Mouse (Mus musculus) limb, embryonic 14.5 days (tissue): ENCODE results near the gene Gm17606. TPM values are rescaled to one million over a fixed set of nuclear protein-coding genes. Genes with fewer than 3 reads are reported as not detected.

ENCODE experiments used
- ATAC-seq: fragments of 200-750 bp; cut with Nextera tagmentation; 2 replicates; pipeline ENCODE4 v1.8.0; 2017; ENCODE audit warnings: low read depth, moderate number of reproducible peaks, moderate TSS enrichment; ENCODE audit not compliant: low FRiP score
- DNase-seq: peaks from one replicate; pipeline ENCODE4 v3.0.0-alpha.2; 2015; ENCODE audit warnings: low spot score
- H3K27ac ChIP-seq: fragments of 300-500 bp; sonication (generic); replicated peaks from 2 replicates; pipeline ENCODE4 v1.5.1; 2014; ENCODE audit warnings: low read depth, mild to moderate bottlenecking, low read length, moderate library complexity, mixed read lengths
- H3K27me3 ChIP-seq: fragments of 300-500 bp; sonication (generic); 2 replicates; pipeline ENCODE4 v1.6.1; 2014; ENCODE audit warnings: low read length, mixed read lengths; ENCODE audit not compliant: control insufficient read depth, insufficient read depth
- H3K36me3 ChIP-seq: fragments of 300-500 bp; sonication (generic); 2 replicates; pipeline ENCODE4 v1.6.1; 2014; ENCODE audit warnings: mild to moderate bottlenecking, low read length, moderate library complexity, mixed read lengths; ENCODE audit not compliant: control insufficient read depth, insufficient read depth
- H3K4me1 ChIP-seq: fragments of 300-500 bp; sonication (generic); 2 replicates; pipeline ENCODE4 v1.6.1; 2014; ENCODE audit warnings: antibody characterized with exemption, low read length, mixed read lengths; ENCODE audit not compliant: control insufficient read depth, insufficient read depth
- H3K4me2 ChIP-seq: fragments of 300-500 bp; sonication (generic); replicated peaks from 2 replicates; pipeline ENCODE4 v1.6.1; 2014; ENCODE audit warnings: low read depth, mild to moderate bottlenecking, low read length, moderate library complexity; ENCODE audit not compliant: severe bottlenecking
- H3K4me3 ChIP-seq: fragments of 300-500 bp; sonication (generic); replicated peaks from 2 replicates; pipeline ENCODE4 v1.5.1; 2014; ENCODE audit warnings: low read length
- H3K9ac ChIP-seq: fragments of 300-500 bp; sonication (generic); 2 replicates; pipeline ENCODE4 v1.6.1; 2014; ENCODE audit warnings: mild to moderate bottlenecking, low read depth, low read length, moderate library complexity; ENCODE audit not compliant: severe bottlenecking
- H3K9me3 ChIP-seq: fragments of 300-500 bp; sonication (generic); 2 replicates; pipeline ENCODE4 v1.6.1; 2016; ENCODE audit warnings: low read length; ENCODE audit not compliant: control insufficient read depth
- POLR2A ChIP-seq: fragments of 200-500 bp; IDR thresholded peaks from 2 replicates; pipeline ENCODE4 v1.8.0; 2012; ENCODE audit warnings: inconsistent platforms, mild to moderate bottlenecking, moderate library complexity, borderline replicate concordance; ENCODE audit not compliant: insufficient read depth, insufficient read length; ENCODE audit errors: extremely low read depth
- WGBS: fragments of 180-500 bp; shearing (Covaris S2); extraction: QIAGEN DNeasy Blood & Tissue Kit; methylation state at CpG from one replicate; pipeline ENCODE4 v1.1.7; 2014; 5-methylcytosine and 5-hydroxymethylcytosine counted together
- polyA plus RNA-seq, 2 experiments: library from polyadenylated mRNA; depleted of rRNA in 1 of 2; stranded (reverse) in 1 of 2; unstranded in 1 of 2; fragments of >200 nt; fragmentation: Nextera tagmentation in 1 of 2; extraction: Ambion mirVana in 1 of 2; gene quantifications; 2 replicates each; pipeline versions ENCODE4 v1.2.1 to v1.2.3; 2012 to 2014

The Gm17606 gene
- polyA plus RNA-seq, 2 experiments, result not detected

DNA sequence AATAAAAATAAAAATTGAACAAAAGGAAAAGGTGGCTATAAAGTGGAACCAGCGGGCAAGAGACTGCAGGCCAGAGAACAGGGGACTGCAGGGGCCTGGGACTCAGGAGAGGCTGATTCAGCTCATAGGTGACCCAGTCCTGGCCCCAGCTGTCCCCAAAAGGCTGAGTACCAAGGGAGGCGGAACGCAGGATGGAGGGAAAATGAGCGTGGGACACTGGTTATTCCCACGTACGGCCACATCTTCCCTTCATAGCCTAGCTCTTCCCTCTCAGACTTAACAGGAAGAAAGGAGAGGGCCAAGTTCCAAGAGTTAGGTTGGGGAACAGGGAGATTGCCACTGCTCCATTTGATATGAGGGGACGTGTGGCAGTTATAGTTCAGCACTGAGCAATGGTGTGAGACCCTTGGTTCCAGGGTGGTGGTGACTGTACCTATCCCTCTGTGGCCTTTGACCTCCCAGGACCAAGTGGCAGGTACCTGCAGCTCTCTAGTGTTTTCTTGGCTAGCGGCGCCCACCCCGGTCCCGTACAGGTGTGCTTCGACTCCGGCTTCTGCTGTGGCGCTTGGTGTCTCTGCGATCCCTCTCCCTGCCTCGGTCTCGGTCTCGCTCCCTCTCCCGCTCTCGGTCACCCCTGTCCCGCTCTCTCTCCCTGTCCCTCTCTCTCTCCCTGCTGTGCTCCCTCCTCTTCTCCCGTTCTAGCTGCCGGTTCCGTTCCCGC, 1.6 kb downstream of the Gm17606 start:
- TF ChIP-seq POLR2A, result no peak
- no peak for DNase-seq

DNA sequence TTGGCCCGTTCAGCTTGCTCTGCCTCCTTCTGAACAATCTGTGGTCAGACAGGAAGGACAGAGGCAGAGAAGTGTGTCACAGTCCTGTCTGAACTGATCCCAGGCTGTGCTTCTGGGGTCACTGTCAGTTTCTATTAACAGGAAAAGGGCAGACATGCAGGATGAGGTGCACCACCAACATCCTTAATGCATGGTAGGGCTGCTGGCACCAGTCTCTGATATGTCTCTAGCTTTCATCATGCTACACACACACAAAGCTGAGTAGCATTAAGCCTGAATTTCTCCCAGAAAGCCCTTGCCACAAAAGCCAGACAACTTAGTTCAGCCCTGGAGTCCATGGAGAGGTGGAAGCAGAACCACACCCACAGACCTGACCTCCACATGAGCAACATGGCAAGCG, 2.3 kb downstream of the Gm17606 start:
- no peak for TF ChIP-seq POLR2A
- WGBS, result 95% methylated on average over 2 of the region's 2 CpGs

More for the DNA sequence above, 1.6 kb downstream of the Gm17606 start:
- Histone ChIP-seq H3K4me1 (peaks cover 10% of the 10 kb centered on the region), H3K9me3 (no peaks in the 10 kb centered on the region), H3K27me3 (no peaks in the 10 kb centered on the region), H3K9ac (no peak overlapping the region), H3K27ac (no peak overlapping the region), H3K4me2 (no peak overlapping the region), H3K36me3 (peaks cover 65% of the 10 kb centered on the region), H3K4me3 (no peak overlapping the region)
- 81% methylated on average over 24 of the region's 25 CpGs for WGBS
- no peak for ATAC-seq

DNA sequence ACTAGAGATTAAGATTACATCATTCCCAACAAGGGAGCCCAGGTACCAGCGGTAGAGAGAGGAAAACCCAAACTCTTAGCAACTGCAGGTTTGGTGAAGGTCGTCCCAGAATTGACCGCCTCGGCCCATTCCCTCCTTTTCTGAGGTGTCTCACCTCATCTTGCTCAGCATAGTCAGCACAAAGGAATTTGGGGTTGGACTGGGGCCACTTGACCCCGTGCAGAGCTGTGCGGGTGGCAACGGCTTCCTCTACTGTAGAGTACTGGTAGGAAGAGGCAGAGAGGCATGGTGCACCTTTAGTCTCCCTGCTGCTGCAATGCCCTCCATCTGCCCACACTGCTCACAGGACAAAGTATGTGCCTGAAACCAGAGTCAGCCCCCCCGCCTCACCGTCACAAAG, 3.5 kb downstream of the Gm17606 start:
- H3K4me2 ChIP-seq, result no peak overlapping the region
- DNase-seq, result no peak
- ATAC-seq, result no peak
- H3K4me3 ChIP-seq, result no peak overlapping the region
- TF ChIP-seq POLR2A, result no peak
- peaks cover 10% of the 10 kb centered on the region for H3K4me1 ChIP-seq
- H3K9ac ChIP-seq, result no peak overlapping the region
- no peak overlapping the region for H3K27ac ChIP-seq
- H3K9me3 ChIP-seq, result no peaks in the 10 kb centered on the region
- H3K27me3 ChIP-seq, result no peaks in the 10 kb centered on the region
- 95% methylated on average over 9 of the region's 9 CpGs for WGBS
- peaks cover 70% of the 10 kb centered on the region for H3K36me3 ChIP-seq

More for the DNA sequence above, 2.3 kb downstream of the Gm17606 start:
- H3K9me3 ChIP-seq, result no peaks in the 10 kb centered on the region
- no peak overlapping the region for H3K27ac ChIP-seq
- H3K36me3 ChIP-seq, result peaks cover 66% of the 10 kb centered on the region
- H3K4me3 ChIP-seq, result no peak overlapping the region
- DNase-seq (no peak), ATAC-seq (no peak)
- H3K4me1 ChIP-seq, result peaks cover 10% of the 10 kb centered on the region
- H3K27me3 ChIP-seq, result no peaks in the 10 kb centered on the region
- H3K9ac ChIP-seq, result no peak overlapping the region
- no peak overlapping the region for H3K4me2 ChIP-seq

DNA sequence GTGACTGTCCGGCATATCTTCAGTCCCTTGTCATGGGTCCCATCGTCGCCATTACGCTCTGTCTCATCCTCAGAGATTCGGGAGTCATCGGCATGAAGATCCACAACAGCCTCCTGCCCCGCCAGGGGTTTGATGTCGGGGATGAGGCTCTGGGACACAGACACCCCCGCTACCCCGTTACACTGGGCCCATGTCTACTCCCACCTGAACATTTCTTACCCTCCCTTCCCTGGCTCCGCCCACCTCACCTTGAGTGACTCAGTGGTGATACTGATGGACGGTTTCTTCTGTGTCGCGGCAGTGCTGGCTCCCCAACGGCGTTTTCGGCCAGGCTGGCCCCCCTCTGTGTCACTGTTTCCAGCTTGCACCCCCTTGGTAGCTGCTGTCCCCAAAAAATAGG, 5.7 kb downstream of the Gm17606 start:
- Histone ChIP-seq H3K9me3 (no peaks in the 10 kb centered on the region), H3K9ac (no peak overlapping the region), H3K27me3 (no peaks in the 10 kb centered on the region), H3K4me2 (no peak overlapping the region), H3K27ac (no peak overlapping the region), H3K4me3 (no peak overlapping the region), H3K4me1 (0 out of 2 replicates have a peak, but pooled peaks cover 1% of the 10 kb centered on the region), H3K36me3 (peaks cover 89% of the 10 kb centered on the region)
- ATAC-seq, result no peak
- 93% methylated on average over 17 of the region's 17 CpGs for WGBS
- TF ChIP-seq POLR2A, result no peak
- DNase-seq, result no peak

DNA sequence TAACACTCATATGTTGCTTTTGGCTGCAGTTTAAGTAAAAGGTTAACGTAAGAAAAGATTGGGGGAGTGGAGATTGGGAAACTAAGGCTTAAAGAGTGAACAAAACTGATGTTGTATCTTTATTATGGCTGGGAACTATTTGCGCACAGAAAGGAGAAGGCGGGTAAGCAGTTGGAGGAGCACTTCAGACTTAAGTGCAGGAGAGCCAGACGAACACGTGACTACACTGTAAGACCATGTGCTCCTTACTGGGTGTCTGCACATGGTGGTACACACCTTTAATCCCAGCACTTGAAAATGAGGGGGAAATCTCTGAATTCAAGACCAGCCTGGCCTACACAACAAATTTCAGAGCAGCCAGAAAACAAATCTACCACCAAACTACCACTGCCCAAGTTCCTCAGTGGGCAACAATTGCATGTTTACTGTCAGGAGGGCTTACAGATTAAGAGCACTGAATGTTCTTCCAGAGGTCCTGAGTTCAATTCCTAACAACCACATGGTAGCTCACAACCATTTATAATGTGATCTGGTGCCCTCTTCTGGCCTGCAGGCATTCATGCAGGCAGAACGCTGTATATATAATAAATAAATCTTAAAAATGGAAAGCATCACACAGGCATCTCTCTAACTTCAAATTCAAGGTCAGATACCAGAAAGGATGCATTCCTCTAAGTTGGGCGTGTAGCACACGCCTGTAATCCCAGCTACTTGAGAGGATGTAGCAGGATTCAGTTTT, 6.3 kb downstream of the Gm17606 start:
- H3K36me3 ChIP-seq, result peaks cover 94% of the 10 kb centered on the region
- no peak overlapping the region for H3K4me3 ChIP-seq
- H3K4me2 ChIP-seq, result no peak overlapping the region
- H3K4me1 ChIP-seq, result peaks cover 6% of the 10 kb centered on the region; the same call in 1 of the 2 replicates
- no peaks in the 10 kb centered on the region for H3K27me3 ChIP-seq
- no peak overlapping the region for H3K27ac ChIP-seq
- no peaks in the 10 kb centered on the region for H3K9me3 ChIP-seq
- no peak overlapping the region for H3K9ac ChIP-seq
- no peak for TF ChIP-seq POLR2A
- WGBS, result 92% methylated on average over 8 of the region's 8 CpGs
- no peak for ATAC-seq
- DNase-seq, result no peak
